Mouse (Mus musculus) liver, adult 2 months (tissue): ENCODE data around the gene Gpc6.

Source experiments
- CTCF ChIP-seq: fragments of 200-500 bp; IDR thresholded peaks from 2 replicates; pipeline ENCODE4 v1.5.1; 2011; ENCODE audit warnings: low read depth, low read length, control low read depth
- POLR2A ChIP-seq: fragments of 200-500 bp; IDR thresholded peaks from 2 replicates; pipeline ENCODE4 v1.6.1; 2011; ENCODE audit warnings: low read length, control low read depth; ENCODE audit not compliant: insufficient read depth; ENCODE audit errors: extremely low read depth

DNA sequence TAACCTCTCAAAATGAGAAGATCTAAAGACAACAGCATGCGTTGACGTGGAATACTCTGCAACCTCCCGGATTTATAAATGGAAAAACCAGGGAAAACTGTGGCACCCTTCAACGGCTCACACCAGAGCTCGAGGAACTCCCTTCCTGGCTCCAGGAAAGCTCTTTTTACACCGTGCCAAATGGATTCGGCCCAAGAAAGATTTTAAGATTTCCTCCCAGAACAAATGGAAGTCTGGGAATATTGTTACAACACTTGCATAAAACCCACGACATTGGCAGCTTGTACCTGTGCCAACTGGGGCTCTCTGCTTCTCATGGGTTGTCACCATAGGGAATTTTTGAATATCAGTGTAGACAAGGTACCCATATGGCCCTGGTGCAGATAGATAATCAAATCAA, 647.1 kb downstream of the Gpc6 start:
- TF ChIP-seq CTCF (no peak), POLR2A (no peak)
